Mouse (Mus musculus) cerebellum, postnatal 4 days (tissue): ENCODE measurements around the gene Nol7.
A peak's percentile ranks its signal among the peaks of the same experiment; 100 is the strongest.

ENCODE experiments used
- DNase-seq, 2 experiments: peaks; one replicate each; pipeline ENCODE4 v3.0.0; 2022; ENCODE audit warnings: low spot score in 2 of 2, mixed read lengths in 1 of 2

The Nol7 gene

DNA sequence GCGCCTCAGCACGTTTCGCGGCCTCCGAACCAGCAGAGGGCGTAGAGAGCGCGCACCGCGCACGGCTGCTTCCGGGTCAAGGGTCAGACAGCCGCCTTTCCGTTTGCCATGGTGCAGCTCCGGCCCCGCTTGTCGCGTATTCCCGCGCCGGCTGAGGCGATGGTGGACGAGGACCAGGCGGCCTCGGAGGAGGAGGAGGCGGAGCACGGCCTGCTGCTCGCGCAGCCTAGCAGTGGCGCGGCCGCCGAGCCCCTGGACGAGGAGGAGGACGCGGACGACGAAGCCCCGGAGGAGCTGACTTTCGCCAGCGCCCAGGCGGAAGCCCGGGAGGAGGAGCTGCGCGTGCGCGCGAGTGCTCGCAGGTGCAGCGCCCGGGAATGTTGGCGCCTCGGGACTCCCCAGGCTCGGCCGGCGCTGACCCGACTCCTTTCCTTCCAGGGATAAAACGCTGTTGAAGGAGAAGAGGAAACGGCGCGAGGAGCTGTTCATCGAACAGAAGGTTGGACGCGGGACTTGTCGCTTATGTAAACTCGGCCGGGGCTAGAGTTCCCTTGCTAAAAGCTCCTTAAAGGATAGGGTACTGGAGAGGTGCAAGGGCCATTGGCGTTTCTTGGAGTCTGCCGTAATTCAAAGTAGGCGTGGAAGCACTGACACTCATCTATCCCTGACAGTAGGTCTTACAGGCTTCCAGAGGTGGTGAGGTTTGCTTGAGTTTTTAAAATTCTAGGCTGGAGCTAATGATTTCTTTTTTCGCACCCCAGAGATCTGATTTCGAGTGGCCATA lies at the start of gene Nol7:
Nol7 (plus strand) TSS at position 94 of the 784 bp plus-strand sequence.
- peak; percentile 97 for DNase-seq

DNA sequence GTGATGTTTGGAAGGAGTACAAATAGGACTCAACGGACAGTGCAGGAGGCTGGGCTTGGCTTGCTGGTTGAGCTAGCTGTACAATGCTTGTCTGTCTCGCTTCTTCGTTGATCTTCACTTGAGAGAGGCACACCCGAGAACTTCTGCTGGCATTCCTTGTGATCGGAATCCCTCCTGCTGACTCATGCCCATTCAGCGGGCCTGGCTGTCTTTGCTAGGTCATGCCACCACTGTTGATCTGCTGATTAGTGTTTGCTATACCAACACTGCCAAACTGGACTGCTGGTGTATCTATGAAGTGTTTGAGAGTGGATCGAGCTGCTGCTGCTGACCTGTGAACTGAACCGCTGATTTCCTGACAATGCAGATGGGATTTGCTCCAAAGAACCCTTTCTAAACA lies 48.8 kb upstream of the Nol7 start:
- no peak for DNase-seq

DNA sequence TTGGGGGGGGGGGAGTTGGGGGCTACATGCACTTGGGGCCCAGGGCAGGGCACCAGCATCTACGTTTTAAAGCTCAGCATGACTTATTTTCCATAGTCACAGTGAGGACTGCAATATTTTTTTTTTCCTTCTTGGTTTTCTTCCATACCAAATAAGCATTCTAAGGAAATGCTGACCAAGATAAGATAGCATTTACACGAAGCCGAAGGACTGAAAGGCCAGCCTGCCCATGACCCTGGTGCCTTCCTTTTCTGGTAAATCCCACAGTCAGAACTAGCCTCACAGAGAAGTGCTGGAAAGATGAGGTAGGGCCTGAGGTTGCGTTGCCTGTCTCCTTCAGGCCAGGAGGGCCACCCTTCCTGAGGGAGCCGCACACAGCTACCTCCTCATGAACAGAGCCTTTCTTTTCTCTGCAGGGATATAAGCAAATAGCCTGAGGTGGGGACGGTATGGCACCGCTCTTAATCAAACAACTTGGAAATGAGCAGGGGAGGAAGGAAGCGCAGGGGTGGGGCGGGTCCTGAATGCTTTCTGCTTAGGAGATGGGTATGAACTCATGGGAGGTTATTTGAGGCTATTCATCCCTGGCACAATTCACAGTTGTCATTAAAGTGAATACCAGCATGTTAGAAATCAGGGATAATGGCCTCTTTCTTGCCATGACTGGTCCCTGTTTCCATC lies 47.6 kb upstream of the Nol7 start:
- DNase-seq = no peak

DNA sequence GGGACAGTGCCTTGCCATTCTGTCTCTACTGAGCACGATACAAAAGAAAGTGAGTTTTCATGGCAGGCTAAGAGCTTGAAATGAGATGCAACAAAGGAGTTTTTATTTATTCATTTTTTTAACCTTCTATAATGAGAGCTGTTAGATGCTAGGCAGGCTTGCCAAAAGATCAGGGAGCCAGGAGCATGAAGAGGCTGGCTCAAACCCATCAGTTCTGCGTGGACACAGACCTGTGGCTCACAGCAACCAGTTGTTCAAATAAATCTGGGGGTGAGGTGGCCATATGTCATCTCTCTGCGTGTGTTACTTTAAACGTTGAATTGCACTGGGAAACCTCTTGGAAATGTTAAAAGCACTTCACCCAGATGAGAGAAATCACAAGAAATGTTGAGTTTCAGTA lies 44.8 kb upstream of the Nol7 start:
- no peak for DNase-seq

DNA sequence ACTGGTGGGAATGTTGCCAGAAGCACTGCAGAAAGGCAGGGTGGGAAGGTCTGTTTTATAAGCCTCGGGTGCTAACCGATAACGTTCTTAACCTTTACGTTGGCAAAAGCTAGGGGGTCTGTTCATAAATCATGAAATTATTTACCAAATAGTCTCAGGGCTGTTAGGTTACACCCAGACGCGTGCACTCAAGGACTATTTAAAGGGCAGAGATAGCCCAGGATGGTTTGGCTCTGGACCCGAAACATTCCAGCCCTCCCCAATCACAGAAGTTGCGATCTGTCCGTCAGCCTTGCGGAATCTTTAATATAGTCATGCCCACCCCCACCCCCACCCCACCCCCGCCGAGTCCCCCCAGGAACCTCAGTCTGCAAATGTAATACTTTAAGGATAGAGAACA lies 43.8 kb upstream of the Nol7 start:
- no peak for DNase-seq

DNA sequence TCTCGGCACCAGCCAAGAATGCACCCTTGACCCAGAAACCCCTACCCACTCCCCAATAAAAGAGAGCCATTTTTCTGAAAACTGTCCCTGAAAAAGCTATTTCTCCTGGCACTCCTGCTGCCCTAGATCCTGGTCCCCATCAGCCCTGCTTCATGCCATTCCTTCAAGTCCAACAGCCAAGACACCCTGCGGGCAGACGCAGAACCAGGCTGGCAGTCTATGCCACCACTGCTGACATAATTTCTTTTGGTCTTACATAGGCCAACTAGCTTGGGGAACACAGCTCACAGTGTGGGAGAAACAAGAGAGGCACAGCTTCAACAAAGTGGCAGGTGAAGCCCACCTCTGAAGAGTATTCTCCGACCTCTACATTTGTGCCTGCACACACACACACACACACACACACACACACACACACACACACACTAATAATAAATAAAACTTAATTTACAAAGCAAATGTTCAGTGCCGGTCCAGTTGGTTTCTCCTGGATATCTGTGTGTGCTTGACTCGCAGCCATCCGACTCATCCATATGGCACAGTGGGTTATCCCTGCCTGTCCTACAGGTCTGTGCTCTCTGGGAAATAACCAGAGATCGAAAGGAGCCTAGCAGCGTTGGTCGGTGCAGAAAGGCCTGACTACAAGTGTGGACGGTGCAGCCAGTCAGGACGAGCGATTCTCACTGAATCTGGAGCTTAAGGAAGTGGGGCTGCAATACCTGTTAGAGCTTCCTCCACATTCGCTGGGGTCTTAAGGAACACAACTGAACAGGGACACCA lies 41.7 kb upstream of the Nol7 start:
- DNase-seq = no peak

DNA sequence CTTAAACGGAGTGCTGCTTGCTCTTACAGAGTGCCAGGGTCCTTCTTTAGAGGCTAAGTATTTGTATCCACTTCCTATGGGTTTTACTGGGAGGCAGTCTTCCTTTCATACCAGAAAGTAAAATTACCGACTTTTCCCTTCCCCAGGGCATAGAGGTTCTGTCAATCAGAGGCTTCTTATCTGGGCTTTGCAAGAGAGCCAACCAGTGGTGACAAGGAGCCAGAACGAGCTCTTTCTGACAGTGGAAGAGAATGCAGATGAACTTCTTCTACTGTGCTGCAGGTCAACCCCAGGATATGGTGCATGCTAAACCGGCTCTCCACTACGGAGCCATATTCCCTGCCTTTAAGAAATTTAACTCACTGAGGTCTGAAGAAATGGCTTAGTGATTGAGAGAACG lies 37.7 kb upstream of the Nol7 start:
- DNase-seq = no peak

DNA sequence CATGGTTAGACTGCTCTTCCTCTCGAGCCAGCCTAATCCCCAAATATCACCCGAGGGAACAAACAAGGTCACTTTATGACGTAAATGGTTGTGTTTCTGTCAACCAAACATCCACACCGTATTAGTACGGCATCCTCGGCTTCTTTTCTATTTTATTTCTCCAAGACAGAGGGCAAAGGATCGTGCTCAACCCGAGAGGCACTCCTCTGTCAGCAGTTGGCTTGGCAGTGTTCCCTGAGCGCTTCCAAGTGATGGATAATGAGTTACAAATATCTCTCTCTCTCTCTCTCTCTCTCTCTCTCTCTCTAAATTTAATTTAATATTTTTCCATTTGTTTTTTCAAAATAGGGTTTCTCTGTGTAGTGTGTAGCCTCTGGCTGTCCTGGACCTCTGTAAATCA lies 35.8 kb upstream of the Nol7 start:
- no peak for DNase-seq

DNA sequence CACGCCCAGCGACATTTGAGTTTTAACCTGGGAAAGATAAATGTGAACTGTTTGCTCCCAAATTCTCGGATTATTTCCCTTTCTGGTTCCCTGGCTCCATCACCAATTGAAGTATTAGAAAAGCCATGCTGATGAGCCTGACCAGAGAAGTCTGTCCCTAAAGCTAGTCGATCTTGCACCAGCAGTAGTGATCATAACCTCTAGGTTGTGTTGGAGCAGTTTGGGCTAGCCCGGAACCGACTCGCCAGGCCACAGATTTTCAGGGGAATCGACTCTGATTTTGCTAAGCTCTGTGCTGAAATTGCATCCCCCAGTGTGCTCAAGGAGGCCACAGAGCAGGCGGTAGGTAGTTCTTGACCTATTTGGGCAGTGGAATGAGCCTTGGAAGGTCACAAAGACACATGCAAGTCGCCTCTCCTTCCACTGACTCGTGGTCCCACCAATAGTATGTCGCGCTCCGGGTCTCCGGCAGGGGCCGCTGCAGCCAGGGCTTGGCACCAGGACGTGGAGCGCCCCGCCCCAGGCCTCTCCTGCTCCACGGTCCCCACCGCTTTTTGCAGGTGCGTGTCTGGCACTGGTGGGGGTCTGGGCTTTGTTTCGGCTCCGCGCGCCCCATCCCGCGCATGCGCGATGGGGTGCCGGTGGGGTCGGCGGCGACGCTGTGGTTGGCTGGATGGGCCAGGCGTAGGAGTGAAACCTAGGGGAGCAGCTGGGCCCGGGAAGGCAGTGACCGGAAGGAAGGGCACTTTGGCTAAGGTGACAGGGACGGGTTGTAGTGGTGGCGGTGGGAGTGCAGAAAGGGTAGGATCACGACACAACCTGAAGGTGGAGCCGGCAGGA lies 33.0 kb upstream of the Nol7 start, which contains the start of gene Sirt5:
Sirt5 (plus strand) TSS at position 512 of the 840 bp plus-strand sequence.
- DNase-seq = peak; percentile 90 to 94

DNA sequence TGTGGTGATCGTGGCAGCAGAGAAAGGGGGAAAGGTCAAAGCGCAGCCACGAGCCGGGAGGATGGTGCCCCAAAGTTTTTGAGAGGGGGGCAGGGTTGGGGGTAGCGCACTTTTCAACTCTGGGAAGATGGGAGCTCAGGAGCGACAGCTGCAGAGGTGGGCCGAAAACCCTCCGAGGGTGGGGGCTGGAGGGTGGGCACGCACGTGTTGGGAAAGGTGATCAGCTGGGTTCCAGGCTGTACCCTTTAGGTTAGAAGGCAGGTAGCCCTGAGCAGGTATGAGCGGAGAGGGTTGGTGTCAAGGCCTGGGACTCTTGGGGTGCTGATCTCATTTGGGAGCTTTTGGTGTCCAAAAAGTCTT lies 32.4 kb upstream of the Nol7 start:
- no peak for DNase-seq

DNA sequence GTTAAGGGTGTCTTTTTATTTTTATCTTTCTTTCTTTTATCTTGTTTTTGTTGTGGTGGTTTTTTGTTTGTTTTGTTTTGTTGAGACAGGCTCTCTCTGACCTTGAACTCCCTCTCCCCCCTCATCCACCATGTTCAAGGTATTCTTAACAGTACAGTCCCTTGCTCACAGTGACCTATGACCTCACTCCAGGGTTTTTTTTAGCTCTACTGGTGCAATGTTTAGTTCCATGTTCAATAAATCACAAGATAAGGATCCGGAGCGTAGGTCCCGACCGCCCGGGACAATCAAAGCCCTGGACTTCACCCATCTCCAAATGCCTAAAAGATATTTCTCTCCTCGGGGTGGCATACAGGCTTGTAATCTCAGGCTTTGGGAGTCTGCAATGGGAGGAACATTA lies 28.1 kb upstream of the Nol7 start:
- no peak for DNase-seq

DNA sequence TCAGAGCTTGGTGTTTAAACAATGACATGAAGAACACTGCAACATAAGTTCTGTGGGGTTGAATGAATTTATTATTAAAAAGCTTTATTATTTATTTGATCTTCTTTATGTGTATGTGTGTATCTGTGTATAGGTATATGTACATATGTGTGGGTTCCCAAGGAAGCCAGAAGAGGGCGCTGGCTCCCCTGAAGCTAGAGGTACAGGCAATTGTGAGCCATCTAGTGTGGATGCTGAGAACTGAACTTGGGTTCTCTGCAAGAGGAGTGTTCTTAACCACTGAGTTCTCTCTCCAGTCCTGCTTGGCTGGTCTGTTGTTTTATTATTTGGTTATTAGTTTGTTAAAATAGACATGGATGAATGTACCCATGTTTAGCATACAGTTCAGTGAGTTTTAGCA lies 25.3 kb upstream of the Nol7 start:
- DNase-seq = no peak

DNA sequence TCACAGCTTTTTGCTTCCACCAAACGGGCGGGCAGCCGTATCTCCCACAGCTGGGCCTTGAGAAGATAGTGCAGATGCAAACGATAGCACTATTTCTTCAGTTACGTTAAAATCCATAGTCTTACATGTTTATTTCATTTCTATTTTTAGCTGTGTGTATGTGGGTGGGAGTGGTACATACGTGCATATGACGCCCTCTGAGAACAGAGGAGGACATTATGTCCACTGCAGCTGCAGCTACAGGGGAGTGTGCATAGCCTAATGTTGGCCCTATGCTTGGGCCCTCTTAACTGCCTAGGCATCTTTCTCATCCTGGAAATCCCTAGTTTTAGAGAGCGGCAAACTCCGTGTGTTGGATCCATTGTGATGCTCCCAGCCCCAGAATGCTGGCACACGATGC lies 24.0 kb upstream of the Nol7 start:
- no peak for DNase-seq

DNA sequence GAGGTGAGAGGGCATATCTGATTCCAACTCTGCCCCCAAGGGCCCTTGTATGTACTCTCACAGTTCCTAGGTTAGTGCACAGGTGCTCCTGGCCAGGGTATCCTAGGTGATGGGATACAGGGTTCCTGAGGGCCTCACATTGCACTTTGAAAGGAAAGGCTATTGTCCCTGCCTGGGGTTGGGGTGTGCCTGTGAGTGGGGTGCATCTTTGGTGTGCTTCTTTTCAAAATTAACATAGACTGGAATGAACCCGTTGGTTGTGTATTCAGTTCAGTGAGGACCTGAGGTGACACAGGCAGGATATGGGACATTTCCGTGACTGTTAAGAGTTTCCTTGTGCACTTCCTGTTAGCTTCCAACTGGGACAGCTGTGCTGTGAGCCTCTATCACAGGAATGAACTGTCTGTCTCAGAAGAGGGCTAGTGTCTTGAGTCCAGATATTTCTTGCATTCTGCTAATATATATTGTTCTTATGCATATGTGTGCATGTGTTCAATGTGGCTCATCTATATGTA lies 23.2 kb upstream of the Nol7 start:
- no peak for DNase-seq

DNA sequence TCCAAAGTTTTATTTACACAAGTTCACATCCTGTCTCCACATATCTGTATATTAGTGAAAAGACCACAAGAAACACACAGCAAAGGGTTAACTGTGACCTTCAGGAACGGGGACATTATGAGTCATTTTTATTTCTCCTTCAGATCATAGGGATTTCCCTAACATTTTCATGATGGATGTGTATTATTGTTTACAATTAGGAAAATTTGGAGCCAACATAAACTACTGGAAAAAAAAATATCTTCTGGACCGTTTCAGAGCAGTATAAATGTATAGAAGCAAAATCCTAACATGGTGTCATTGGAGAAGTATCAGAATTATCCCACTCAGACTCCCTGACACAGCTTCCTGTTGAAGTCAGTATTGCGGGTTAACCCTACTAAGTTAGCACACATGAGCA lies 18.2 kb upstream of the Nol7 start:
- no peak for DNase-seq

DNA sequence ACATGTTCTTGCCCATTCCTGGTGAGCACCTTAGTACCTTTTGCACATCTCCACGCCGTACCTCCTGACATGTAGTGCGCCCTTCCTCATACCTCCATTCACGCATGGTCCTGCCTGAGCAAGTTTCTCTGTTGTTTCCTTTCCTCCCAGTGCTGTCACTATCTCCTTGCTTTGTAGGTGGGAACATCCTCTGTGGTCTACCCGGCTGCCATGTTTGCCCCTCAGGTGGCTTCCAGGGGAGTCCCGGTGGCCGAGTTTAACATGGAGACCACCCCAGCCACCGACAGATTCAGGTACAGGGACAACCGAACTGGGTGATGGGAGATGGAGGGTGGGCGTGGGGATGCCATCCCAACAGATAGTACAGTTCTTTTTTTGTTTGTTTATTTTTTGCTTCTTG lies 12.9 kb upstream of the Nol7 start:
- DNase-seq = no peak

DNA sequence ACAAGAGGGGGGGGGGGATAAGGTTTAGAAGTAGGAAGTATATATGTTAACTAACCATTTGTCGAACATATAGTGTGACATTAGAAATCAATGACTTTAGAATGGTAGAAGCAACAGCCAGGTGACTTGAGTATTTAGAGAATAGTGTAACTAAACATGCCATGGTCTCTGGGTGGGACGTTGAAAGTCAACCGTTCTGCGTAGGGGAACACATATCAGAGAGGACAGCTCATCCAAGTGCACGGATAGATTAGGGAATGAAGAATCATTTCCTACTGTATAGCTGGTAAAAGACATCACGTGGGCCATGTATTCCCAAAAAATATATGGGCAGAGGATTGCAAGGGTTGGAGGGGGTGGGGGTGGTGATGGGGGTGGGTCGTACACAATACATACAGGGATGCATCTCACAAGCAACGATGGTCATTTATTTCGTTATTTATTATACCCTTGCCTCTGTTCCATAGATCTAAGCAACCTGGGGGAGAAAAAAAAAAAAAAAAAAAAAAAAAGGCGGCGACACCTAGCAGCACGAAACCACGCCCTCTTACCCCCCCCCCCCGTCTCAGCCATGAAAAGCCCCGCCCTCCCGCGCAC lies 392 bp upstream of the Nol7 start:
- DNase-seq = no peak

DNA sequence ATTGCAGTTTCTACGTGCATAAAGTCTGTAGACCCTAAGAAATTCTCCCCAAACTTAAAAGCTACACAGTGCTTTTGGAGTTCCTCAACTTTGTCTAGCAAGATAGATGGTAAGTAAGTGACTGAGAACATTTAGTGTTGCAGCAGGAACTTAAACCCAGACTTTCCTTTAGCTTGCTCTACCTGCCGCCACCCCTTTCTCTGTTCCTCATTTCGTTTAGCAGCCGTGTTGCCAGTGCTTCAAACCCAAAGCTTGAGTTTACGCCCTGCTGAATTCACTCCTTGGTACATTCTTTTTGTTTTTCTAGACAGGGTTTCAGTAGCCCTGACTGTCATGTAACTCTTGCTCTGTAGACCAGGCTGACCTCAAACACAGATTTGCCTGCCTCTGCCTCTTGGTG lies 1.4 kb downstream of the Nol7 start:
- no peak for DNase-seq

DNA sequence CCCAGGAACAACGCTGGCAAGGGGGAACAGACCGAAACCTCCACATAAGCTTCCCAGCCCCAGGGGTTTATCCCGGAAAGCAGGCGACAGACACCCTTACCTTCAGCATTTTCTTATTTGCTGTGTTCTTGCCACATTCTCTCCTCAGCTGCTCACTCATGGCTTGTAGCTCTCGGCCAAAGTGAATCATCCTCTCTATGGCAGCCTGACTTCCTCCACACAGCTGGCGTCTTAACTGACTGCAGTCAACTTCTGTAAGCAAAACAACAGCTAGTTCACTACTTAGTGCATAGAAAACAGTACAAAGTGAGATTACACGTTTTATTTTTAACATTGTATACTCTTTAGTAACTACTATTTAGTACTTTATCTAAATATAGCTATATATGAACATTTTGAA lies 14.1 kb downstream of the Nol7 start:
- no peak for DNase-seq

DNA sequence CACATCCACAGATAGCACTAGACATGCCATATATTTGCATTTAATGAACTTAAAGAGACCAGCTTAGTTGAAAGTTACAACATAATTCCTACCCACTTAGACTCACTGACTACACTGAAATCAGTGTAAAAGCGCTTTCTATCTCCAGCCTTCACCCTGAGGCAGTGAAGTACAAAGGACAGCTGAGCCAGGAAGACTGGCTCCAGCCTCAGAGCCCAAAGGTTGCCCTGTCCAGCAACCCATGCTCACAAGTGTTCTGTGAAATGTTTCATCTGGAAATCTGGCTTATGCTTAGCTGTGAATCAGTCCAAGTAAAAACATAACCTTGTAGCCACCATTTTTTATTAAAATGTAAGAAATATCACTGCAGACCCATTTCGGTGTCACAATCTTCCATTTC lies 15.4 kb downstream of the Nol7 start:
- no peak for DNase-seq

DNA sequence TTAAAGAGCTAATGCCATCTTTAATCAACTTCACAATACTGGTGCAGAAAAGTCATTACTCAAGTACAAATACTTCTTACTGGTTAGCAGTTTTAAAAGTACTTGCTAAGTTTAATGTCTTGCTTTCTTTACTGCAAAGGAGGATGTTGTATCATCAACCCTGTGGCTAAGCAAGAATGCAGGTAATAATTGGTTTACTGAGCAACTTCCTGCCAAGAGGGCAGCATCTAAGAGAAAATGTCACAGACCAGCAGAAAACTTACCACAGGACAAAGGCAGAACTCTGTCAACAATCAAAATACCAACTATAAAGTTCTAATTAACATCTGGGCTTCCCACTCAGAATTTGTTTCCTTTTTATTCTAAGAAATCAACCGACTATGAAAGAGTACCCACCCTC lies 17.1 kb downstream of the Nol7 start:
- DNase-seq = no peak
